Mouse (Mus musculus) G1E-ER4 (cell line): ENCODE measurements around the gene Zmat5. TPM values are rescaled to one million over a fixed set of nuclear protein-coding genes. Genes with fewer than 3 reads are reported as not detected.

Source experiments
- GATA1 ChIP-seq: IDR thresholded peaks from one replicate; pipeline ENCODE4 v1.8.0; 2012; ENCODE audit warnings: low read length, inconsistent platforms
- polyA plus RNA-seq: library from polyadenylated mRNA; stranded (reverse); fragments of >175 nt; gene quantifications from 2 replicates; pipeline ENCODE4 v1.2.3, GENCODE M21; 2012

Zmat5 gene
- polyA plus RNA-seq, 1 experiment, result 121 TPM

DNA sequence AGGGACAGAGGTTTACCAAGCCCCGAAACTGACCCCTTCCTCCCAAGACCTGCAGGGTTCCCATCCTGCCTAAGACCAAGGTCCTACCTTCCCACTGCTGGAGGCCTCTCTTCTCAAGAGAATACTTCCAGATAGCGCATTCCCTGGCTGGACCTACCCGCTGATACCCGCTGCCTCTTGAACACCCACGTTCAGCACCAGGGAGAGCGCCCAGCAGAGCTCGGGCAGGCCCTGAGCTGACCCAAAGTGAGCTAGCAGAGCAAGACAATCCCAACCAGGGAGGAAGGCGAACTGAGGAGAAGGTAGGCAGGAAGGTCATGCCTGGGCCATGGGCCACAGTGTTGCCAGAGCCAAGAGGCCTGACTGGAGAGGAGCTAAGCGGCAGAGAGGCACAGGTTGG is 45.8 kb downstream of the Zmat5 start:
- no peak for TF ChIP-seq GATA1

DNA sequence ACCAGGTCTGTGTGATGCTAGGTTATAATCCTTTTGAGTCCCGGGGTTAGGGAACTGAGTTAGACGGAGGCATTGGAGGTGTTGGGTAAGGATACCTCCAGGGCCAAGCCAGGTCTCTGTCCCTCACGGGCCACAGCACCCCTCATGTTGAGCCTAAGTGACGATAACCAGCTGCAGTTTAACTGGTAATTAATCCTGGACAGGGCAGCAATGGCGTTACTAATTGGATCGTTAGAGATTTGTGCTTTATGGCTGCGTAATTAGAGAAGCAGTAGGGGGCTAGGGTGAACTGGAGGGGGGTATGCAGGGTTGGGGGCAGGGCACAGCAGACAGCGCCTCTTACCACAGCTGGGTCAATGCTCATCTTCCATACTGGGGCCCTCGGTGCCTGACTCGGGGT is 48.4 kb downstream of the Zmat5 start:
- TF ChIP-seq GATA1, result no peak

DNA sequence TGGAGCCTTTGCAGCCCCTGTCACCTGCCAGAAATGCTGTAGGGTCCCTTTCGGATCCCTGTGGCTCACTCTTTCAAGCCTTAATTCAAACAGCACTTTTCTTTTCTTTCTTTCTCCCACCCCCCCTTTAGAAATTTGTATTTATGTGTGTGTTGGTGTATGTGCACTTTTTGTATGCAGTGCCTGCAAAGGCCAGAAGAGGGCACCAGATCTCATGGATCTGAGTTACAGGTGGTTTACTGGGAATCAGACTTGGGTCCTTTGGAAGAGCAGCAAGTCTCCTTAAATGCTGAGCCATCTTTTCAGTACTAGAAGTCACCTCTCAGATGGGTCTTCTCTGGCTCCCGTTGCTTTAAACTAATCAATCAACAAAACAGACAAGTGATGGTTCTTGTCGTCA is 49.6 kb downstream of the Zmat5 start:
- no peak for TF ChIP-seq GATA1

DNA sequence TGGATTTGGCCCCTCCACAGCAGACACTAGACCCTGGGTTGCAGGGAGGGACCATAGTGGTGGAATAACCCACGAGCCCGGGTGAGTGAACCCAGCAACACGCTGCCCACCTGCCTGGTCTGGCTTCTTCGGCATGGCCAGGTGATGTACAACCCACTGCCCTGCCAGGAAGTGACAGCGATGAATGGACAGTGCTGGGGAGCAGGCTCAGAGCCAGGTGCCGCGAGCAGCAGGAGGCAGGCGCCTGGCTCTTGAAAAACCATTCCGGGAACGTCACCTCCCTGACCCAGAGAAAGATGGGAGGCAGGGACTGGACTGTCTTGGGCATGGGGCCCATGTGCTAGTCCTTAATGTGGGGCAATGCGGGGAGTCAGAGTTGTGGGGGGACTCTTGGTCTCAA is 50.4 kb downstream of the Zmat5 start:
- no peak for TF ChIP-seq GATA1

DNA sequence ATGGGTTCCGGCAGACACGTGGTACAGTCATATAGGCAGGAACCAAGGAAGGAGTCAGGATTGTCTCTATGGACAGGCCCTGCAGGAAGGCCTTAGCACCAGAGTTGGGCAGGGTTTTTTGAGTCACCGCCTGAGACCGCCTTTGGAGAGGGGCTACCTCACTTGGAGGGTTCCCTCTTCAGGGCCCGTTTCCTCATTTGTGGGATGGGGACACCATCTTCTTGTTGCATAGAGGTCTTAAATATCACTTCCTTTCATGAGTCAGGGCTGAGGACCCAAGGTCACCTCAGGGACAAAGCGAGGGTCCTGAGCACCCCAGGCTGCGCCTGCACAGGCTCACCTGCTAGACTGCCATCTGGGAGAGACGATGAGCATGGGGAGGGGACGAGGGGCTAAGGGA is 52.0 kb downstream of the Zmat5 start:
- TF ChIP-seq GATA1, result no peak

DNA sequence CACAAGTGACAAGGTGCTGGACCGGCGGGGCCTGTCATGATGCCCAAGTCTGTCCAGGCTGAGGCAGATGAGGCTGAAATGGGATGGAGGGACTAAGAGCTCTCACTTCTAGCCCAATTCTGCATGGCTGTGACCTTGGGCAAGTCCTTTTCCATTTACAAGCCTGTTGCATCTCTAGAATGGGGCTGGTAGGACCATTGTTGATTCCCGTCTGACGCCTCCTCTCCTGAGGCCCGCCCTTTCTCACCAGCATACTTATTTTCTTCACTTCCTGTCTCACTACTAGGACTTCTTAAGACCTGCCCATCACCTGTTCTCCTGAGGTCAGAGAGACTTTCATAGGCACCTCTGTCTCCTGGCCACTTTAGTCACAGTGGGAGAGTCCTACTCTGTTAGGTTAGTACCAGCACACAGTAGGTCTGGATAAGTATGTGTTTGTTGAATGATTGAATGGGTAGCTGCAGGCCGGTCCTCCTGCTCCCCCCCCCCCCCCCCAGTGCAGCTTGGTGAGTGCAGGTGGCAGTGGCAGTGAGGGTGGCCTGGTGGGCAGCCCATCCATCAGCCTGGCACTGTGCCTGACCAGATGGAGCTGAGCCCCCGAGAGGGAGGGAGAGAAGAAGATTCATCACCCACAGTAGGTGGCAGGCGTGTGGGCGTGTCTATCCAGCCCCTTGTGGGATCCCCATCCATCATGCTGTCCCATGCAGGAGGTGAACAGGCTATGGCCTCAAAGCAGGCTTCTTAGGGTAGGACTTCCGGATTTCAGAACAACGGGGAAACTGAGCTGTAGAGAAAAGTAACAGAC is 52.7 kb downstream of the Zmat5 start:
- TF ChIP-seq GATA1, result no peak

DNA sequence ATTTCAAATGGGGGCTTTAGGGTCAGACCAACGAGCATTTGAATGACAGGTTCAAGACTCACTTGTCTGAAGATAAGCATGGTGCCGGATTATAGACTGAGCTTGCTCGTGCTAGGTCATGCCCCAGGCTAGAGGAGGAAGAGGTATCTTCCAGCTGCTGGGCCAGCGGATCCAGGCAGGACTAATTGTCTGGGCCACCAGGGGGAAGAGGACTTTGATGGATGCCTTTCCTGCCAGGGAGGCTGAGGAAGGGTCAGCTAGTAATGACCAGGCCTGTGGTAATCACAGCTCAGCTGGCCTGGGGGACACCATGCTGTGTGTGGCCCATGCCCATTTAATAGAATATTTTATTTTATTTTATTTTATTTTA is 53.3 kb downstream of the Zmat5 start:
- TF ChIP-seq GATA1, result no peak

DNA sequence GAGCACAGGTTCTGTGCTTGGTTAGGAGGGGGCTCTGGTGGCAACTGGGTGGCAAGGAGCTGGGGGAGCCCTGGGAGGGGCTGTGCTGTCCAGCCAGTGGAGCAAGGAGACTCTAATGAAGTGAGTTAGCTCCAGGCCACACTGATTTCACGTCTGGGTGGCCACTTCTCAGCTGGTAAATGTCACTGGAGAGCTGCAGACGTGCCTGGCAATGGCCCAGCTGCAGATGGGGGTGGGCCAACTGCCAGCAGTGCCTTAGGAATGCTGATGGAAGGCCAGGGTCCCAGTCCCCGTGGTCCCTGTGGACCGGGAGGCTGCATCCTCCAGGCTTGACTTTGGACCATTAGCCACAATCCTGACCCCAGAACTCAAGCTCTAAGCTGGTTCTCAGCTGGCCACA is 56.0 kb downstream of the Zmat5 start:
- TF ChIP-seq GATA1, result no peak

DNA sequence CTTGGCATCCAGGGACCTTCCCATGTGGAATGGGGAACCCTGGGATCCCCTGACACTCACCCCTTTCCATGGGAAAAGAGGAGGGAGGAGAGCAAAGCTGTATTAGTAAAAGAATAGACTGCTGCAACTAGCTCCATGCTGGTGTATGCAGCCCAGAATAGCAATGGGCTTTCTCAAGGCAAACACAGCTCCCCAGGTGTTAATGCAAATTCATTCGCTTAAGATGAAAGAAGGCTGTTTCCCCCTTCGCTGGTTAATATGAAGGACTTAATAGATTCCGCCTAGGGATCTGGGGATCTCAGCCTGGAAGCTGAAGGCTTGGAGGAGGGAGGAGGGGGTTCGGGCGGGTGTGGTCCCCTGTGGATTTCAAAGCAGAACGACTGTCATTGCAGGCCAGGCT is 57.5 kb downstream of the Zmat5 start:
- TF ChIP-seq GATA1, result no peak

DNA sequence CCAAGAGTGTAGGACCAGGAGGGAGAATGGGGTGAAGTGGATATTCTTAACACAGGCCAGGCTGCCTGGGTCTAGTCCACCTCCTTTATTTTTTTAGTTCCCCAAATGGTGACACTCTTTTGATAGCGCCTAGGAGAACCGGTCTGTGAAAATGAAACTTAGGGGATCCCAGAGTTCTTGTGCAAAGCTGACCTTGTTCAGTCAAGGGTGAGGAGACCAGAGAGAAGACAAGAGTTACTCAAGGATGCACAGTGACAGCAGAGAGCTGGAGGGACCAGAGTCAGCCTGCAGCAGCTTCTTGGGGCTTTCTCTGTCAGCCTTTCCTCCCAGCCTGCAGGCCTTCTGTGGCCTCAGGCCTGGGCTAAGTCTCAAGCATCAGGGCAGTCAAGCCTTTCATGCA is 58.0 kb downstream of the Zmat5 start:
- TF ChIP-seq GATA1, result no peak

DNA sequence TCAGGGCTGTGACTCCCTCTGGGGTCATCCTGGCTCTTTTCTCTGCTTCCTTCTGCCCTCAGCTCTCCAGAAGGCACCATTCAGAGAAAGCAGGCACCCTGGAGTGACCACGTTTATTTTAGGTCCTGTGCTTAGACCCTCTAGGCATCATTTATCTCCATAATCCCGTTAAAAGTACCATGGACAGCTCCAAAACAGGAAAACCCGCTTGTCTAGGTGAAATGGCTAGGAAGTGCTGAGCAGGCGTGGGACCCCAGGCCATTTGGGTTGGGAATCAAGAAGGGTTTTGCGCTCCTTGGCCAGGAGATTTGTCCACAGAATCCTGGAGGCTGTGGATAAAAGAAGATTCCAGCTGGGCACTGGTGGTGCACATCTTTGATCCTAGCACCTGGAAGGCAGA is 59.2 kb downstream of the Zmat5 start:
- TF ChIP-seq GATA1, result no peak

DNA sequence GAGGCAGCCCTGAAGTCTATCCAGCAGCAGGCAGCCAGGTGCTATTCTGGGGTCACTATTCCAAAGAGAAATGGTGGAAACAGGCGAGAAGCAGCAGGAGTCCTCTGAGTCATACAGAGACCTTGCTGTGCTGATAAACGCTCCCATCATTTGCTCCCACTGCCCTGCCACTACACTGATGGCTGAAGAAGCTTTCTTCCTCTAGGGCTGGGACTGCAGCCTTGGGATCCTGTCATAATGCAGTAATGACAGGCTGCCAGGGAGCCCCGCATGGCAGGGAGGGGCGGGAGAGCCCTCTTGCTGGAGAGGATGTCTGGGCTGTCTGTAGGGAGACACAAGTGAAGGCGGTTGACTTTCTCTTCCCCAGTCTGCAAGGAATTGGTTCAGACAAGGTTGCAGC is 60.0 kb downstream of the Zmat5 start:
- no peak for TF ChIP-seq GATA1

DNA sequence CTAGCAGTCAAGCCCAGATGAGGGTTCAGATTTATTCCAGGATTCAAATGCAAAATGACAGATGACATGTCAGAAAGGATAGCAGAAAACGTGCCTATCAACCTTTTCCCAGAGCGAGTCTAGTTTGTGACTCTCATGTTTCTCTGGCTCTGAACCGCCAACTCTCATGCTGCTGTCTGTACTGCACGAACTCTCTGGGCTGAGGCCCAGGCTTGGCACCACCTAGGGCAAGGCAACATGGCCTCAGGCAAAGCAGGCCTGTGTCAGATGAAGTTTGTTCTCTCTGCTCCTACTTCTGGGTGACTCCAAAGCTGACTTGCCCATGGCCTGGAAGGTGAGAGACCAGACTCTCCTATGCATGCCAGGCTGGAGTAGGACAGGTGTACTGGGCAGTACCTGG is 63.9 kb downstream of the Zmat5 start:
- no peak for TF ChIP-seq GATA1

DNA sequence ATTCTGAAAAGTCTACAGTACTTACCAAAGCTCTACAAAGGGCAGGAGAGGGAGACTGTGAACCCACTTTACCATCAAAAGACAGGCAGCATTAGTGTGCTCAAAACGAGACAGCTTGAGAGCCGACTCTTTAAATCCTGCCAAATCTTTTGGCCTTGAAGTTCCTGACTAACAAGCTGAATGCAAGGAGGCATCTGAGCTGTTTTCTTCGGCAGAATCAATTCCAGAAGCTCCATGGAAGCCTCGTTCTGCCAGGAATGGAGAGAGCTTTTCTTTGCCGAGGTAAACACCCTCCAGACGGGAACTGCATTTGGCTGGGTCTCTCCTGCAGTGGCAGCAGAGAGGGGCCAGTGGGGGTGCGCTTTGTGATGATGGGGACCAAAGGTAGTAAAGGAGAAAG is 64.8 kb downstream of the Zmat5 start:
- TF ChIP-seq GATA1, result no peak

DNA sequence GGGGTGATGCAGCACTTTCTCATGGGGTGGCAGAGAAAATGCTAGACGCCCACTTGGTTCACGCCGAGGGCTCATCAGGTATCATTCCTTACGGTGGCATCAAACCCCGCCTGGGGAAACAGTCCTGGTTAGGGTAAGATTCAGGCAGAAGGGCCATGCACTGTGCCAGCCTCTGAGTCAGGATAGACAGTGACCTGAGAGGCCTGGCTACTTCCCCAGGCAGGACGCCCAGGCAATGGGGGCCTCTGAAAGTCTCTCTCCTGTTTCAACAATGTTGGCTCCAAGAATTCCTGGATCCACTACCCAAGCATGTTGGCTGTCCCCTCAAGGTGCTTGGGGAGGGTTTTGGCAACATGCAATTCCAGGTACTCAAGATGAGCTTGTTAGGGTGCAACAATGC is 65.4 kb downstream of the Zmat5 start:
- TF ChIP-seq GATA1, result no peak

DNA sequence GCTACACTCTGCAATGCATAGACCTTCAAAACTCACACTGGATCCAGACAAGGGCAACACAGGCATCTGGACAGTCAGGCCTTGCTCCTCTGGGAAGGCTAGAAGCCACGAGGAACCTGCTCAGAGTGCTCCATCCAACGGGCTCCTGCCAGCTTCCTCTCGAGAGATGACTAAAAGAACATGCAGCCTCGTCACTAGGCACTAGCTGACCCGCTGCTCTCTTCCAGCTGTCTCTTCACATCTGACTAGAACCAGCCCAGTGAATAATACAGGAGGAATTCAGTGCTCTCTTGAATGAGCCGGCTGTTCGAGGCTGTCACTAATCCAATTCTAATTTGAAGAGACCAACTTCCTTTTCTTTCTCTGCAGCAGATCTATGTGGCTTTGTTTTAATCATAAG is 67.3 kb downstream of the Zmat5 start:
- no peak for TF ChIP-seq GATA1

DNA sequence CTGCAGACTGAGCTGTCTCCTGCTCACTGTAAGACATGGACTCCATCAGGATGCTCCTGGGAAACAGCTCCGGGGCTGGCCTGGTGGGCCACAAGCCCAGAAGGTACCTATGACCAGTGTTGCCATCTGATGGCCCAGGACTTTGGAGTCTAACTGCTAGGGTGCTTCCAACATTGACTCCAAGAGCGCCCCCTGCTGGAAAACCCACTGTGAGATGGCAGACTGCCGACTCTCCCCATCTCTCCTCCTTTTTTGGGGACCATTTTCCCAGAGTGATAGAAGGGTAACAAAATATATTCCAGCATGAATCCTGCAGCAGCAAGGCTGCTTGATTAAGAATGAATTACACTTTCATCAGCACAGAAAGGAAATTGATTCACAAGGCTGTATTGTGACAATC is 68.4 kb downstream of the Zmat5 start:
- TF ChIP-seq GATA1, result no peak

DNA sequence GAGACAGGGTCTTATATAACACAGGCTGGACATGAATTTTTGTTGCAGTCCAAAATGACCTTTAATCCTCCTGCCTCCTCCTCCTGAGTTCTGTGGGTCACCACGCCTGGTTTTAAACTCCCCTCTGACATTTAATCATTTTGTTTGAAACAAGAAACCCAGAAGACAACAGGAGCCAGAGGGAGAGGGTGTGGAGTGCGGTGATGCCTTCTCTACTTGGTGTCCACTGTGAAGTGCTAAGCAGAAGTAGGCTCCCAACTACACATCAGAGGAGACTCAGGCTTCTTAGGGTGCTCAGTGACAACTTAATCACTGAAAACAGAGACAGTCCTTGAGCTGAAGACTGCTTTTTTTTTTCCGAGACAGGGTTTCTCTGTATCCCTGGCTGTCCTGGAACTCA is 76.4 kb downstream of the Zmat5 start:
- no peak for TF ChIP-seq GATA1
